Mouse (Mus musculus): ENCODE results near the gene Cad.

GRCm38 (mm10) chr5:31094100-31094798 lies 39.7 kb downstream of the Cad start:
- TF ChIP-seq POLR2A (IDR thresholded peaks at IDR 0.05; ENCODE audit: borderline replicate concordance, extremely low read depth, low read depth, low read length) (no peak), CTCF (IDR thresholded peaks at IDR 0.05; ENCODE audit: insufficient read depth, low read length) (no peak)

All from lung, adult 2 months (tissue).